Mouse (Mus musculus): ENCODE data around the gene Jdp2.

The Jdp2 gene

GRCm38 (mm10) chr12:85598611-85599477 lies at the start of gene Jdp2:
TSS of gene Jdp2 (plus strand) at chr12:85599027.
- peak; percentile 64 for DNase-seq

GRCm38 (mm10) chr12:85549661-85550060 lies 49.2 kb upstream of the Jdp2 start:
- DNase-seq: no peak

- no peak for DNase-seq
Measured at GRCm38 (mm10) chr12:85550435-85550834, 48.4 kb upstream of the Jdp2 start.

- DNase-seq: no peak
Measured at GRCm38 (mm10) chr12:85559299-85559698, 39.5 kb upstream of the Jdp2 start.

- DNase-seq: no peak
Measured at GRCm38 (mm10) chr12:85565441-85565840, 33.4 kb upstream of the Jdp2 start.

- DNase-seq: no peak
Measured at GRCm38 (mm10) chr12:85568298-85568697, 30.5 kb upstream of the Jdp2 start.

- no peak for DNase-seq
Measured at GRCm38 (mm10) chr12:85569393-85570157, 29.3 kb upstream of the Jdp2 start.

- DNase-seq: no peak
Measured at GRCm38 (mm10) chr12:85570158-85570540, 28.7 kb upstream of the Jdp2 start.

GRCm38 (mm10) chr12:85571312-85571711 lies 27.5 kb upstream of the Jdp2 start:
- peak; percentile 83 for DNase-seq

- DNase-seq: no peak
Measured at GRCm38 (mm10) chr12:85572047-85572475, 26.8 kb upstream of the Jdp2 start.

GRCm38 (mm10) chr12:85574806-85575495 lies 23.9 kb upstream of the Jdp2 start:
- no peak for DNase-seq

- DNase-seq: no peak
Measured at GRCm38 (mm10) chr12:85575496-85575840, 23.4 kb upstream of the Jdp2 start.

GRCm38 (mm10) chr12:85581261-85582066 lies 17.4 kb upstream of the Jdp2 start:
- no peak for DNase-seq

- no peak for DNase-seq
Measured at GRCm38 (mm10) chr12:85582067-85582316, 16.8 kb upstream of the Jdp2 start.

GRCm38 (mm10) chr12:85585761-85586258 lies 13.0 kb upstream of the Jdp2 start:
- no peak for DNase-seq

GRCm38 (mm10) chr12:85589870-85590382 lies 8.9 kb upstream of the Jdp2 start:
- DNase-seq: no peak

- DNase-seq: peak; percentile 30
Measured at GRCm38 (mm10) chr12:85592943-85593342, 5.9 kb upstream of the Jdp2 start.

- no peak for DNase-seq
Measured at GRCm38 (mm10) chr12:85594390-85594789, 4.4 kb upstream of the Jdp2 start.

GRCm38 (mm10) chr12:85598053-85598452 lies 774 bp upstream of the Jdp2 start:
- no peak for DNase-seq

- peak; percentile 73 for DNase-seq
Measured at GRCm38 (mm10) chr12:85599478-85600152, 788 bp downstream of the Jdp2 start.

- no peak for DNase-seq
Measured at GRCm38 (mm10) chr12:85600637-85601036, 1.8 kb downstream of the Jdp2 start.

GRCm38 (mm10) chr12:85601531-85601930 lies 2.7 kb downstream of the Jdp2 start:
- DNase-seq: no peak
